Mouse (Mus musculus) kidney, postnatal 36 days (tissue): ENCODE measurements at regions not wholly inside any gene's neighbourhood (a gene's known extent, or its start where the extent isn't known, plus 50 kb on each side); places are given as distances from the start of the nearest gene placed in this dataset.
"Not testable (repeated sequence)": the region's sequence is repeated elsewhere in the genome, so short reads cannot be mapped to it uniquely, and the experiment has no call there.

Source experiments
- DNase-seq, 2 experiments: peaks; one replicate each; pipeline ENCODE4 v3.0.0; 2021 to 2022; ENCODE audit warnings: mixed read lengths in 2 of 2

GRCm38 (mm10) chr10:46629876-46630275, 1052.2 kb downstream of the Hace1 start:
- no peak for DNase-seq

- DNase-seq = no peak
Measured at GRCm38 (mm10) chr10:46663041-46663440, 1085.4 kb downstream of the Hace1 start.

GRCm38 (mm10) chr10:46689823-46690372, 1112.3 kb downstream of the Hace1 start:
- DNase-seq = not testable (repeated sequence)

- DNase-seq = no peak
Measured at GRCm38 (mm10) chr10:46692661-46693060, 1115.0 kb downstream of the Hace1 start.

- no peak for DNase-seq
Measured at GRCm38 (mm10) chr10:46697363-46698246, 1120.0 kb downstream of the Hace1 start.

- DNase-seq = no peak
Measured at GRCm38 (mm10) chr10:46701221-46701620, 1123.6 kb downstream of the Hace1 start.

- not testable (repeated sequence) for DNase-seq
Measured at GRCm38 (mm10) chr10:46708022-46708421, 1130.4 kb downstream of the Hace1 start.

GRCm38 (mm10) chr10:46712690-46713089, 1135.1 kb downstream of the Hace1 start:
- no peak for DNase-seq

- no peak for DNase-seq
Measured at GRCm38 (mm10) chr10:46718349-46719087, 1140.9 kb downstream of the Hace1 start.

- no peak for DNase-seq
Measured at GRCm38 (mm10) chr10:46719088-46719469, 1141.5 kb downstream of the Hace1 start.

GRCm38 (mm10) chr10:46723666-46724065, 1146.0 kb downstream of the Hace1 start:
- no peak for DNase-seq

- no peak for DNase-seq
Measured at GRCm38 (mm10) chr10:46730601-46731000, 1153.0 kb downstream of the Hace1 start.

- DNase-seq = no peak
Measured at GRCm38 (mm10) chr10:46733760-46734265, 1156.2 kb downstream of the Hace1 start.

GRCm38 (mm10) chr10:46741098-46741497, 1163.5 kb downstream of the Hace1 start:
- DNase-seq = no peak

- no peak for DNase-seq
Measured at GRCm38 (mm10) chr10:46742131-46742530, 1164.5 kb downstream of the Hace1 start.

- DNase-seq = no peak
Measured at GRCm38 (mm10) chr10:46760923-46761322, 1183.3 kb downstream of the Hace1 start.

GRCm38 (mm10) chr10:46778729-46779128, 1201.1 kb downstream of the Hace1 start:
- no peak for DNase-seq

- peak in 1 of 2 experiments; percentile 1 for DNase-seq
Measured at GRCm38 (mm10) chr10:46785723-46786122, 1208.1 kb downstream of the Hace1 start.

GRCm38 (mm10) chr10:46814271-46814670, 1236.6 kb downstream of the Hace1 start:
- DNase-seq = no peak

GRCm38 (mm10) chr10:46819133-46819532, 1241.5 kb downstream of the Hace1 start:
- DNase-seq = no peak

- DNase-seq = no peak
Measured at GRCm38 (mm10) chr10:46819965-46820364, 1242.3 kb downstream of the Hace1 start.

- no peak for DNase-seq
Measured at GRCm38 (mm10) chr10:46823837-46824236, 1246.2 kb downstream of the Hace1 start.

GRCm38 (mm10) chr10:46826012-46826411, 1248.4 kb downstream of the Hace1 start:
- no peak for DNase-seq
